Comparison of ENCODE assay signal across 34 mouse cellular contexts in the genomic region with DNA sequence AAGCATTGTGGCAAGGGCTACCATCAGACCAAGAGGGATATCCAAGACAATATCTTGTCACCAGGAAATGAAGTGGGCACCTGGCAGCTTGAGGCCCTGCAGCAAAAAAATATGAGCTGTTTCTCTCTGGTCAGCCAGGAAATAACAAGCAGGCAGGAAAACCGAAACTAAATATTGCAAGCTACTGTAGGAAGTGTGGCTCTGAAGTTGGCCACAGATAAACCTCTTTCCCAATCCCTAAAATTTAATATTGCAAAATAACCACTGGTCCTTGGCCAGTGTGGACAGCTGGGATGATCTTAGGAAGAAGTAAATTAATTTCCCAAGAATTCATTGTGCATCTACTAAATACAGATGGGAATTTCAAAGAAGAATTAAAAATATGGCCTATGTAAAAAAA. TPM values are rescaled to one million over a fixed set of nuclear protein-coding genes. Genes with fewer than 3 reads are reported as not detected.
DNase-seq lines count a peak whose midpoint lies in the region; ATAC-seq and TF ChIP-seq lines count a peak whose summit lies in the region.
"Had no signal": no experiment of that assay in that cellular context is flagged by ENCODE, and none has a peak within 500 bp of the region (broad histone marks: within the 10 kb centered on the region; RNA-seq: fewer than 3 reads in every experiment).

No protein-coding gene starts in this region.

- H3K4me2 ChIP-seq in forebrain, postnatal 0 days (ENCODE audit: low read depth) = no peak overlapping the region
- H3K4me2 ChIP-seq: forebrain, embryonic 13.5 days; limb, embryonic 13.5 days; midbrain, embryonic 12.5 days had no signal

- H3K9me3 ChIP-seq in megakaryocyte, embryonic 14.5 days = no peaks in the 10 kb centered on the region
- H3K9me3 ChIP-seq in forebrain, postnatal 0 days (ENCODE audit: low read length) = no peaks in the 10 kb centered on the region
- H3K9me3 ChIP-seq: forebrain, embryonic 13.5 days; hindbrain, embryonic 10.5 days; limb, embryonic 13.5 days; midbrain, embryonic 12.5 days had no signal

- 91% methylated on average over 1 of the region's 1 CpGs for WGBS in forebrain, postnatal 0 days

- no peaks in the 10 kb centered on the region for H3K36me3 ChIP-seq in megakaryocyte, embryonic 14.5 days (replicated peaks; ENCODE audit: low read length)
- no peaks in the 10 kb centered on the region for H3K36me3 ChIP-seq in forebrain, postnatal 0 days (ENCODE audit: insufficient read depth)
- H3K36me3 ChIP-seq: hindbrain, embryonic 10.5 days; limb, embryonic 13.5 days; midbrain, embryonic 12.5 days had no signal

- no peak for TF ChIP-seq CTCF in forebrain, postnatal 0 days (IDR thresholded peaks at IDR 0.05; ENCODE audit: low read depth)

- peak; percentile 15 to 37 for DNase-seq in heart, adult 18-20 months
- no peak for DNase-seq in heart, postnatal 4 days
- peak; percentile 8 to 9 for DNase-seq in kidney, postnatal 36 days
- DNase-seq in kidney, adult 8-10 months = no peak
- peak; percentile 65 for DNase-seq in skeletal muscle tissue, adult 2 months (ENCODE audit: low read depth, low spot score)
- DNase-seq in forebrain, postnatal 0 days = no peak
- DNase-seq: adrenal gland, postnatal 14 days; cerebellum, adult 8-10 months; cerebellum, postnatal 36 days; gastrocnemius, postnatal 10 days; kidney, postnatal 10 days; right cerebral cortex, postnatal 25 days had no signal

- H3K27ac ChIP-seq in forebrain, postnatal 0 days (ENCODE audit: low read depth, low read length) = no peak overlapping the region
- H3K27ac ChIP-seq: forebrain, embryonic 13.5 days; hindbrain, embryonic 10.5 days; limb, embryonic 13.5 days; liver, embryonic 14.5 days; macrophage; midbrain, embryonic 12.5 days had no signal

- H3K4me1 ChIP-seq in megakaryocyte, embryonic 14.5 days = peaks cover 43% of the 10 kb centered on the region
- H3K4me1 ChIP-seq in forebrain, postnatal 0 days (ENCODE audit: insufficient read depth) = no peaks in the 10 kb centered on the region
- H3K4me1 ChIP-seq: forebrain, embryonic 13.5 days; hindbrain, embryonic 10.5 days; limb, embryonic 13.5 days; midbrain, embryonic 12.5 days had no signal

- H3K9ac ChIP-seq in forebrain, postnatal 0 days = no peak overlapping the region
- H3K9ac ChIP-seq: forebrain, embryonic 13.5 days; limb, embryonic 13.5 days; liver, embryonic 14.5 days; midbrain, embryonic 12.5 days had no signal

- H3K4me3 ChIP-seq in megakaryocyte, embryonic 14.5 days (replicated peaks) = peak overlapping the region; percentile 64
- H3K4me3 ChIP-seq in forebrain, postnatal 0 days (ENCODE audit: low read depth, low read length) = no peak overlapping the region
- H3K4me3 ChIP-seq: forebrain, embryonic 13.5 days; hindbrain, embryonic 10.5 days; limb, embryonic 13.5 days; midbrain, embryonic 12.5 days had no signal

- peaks cover 2% of the 10 kb centered on the region for H3K27me3 ChIP-seq in megakaryocyte, embryonic 14.5 days (replicated peaks)
- no peaks in the 10 kb centered on the region for H3K27me3 ChIP-seq in forebrain, postnatal 0 days (ENCODE audit: insufficient read depth, low read length)
- H3K27me3 ChIP-seq: forebrain, embryonic 13.5 days; limb, embryonic 13.5 days; midbrain, embryonic 12.5 days had no signal

- ATAC-seq in megakaryocyte, adult 5-6 weeks (ENCODE audit: poor library complexity, severe bottlenecking) = no peak
- no peak for ATAC-seq in forebrain, postnatal 0 days
- ATAC-seq: forebrain, embryonic 13.5 days; hindbrain, embryonic 16.5 days; intestine, postnatal 0 days had no signal

RNA-seq across cellular contexts. Expression of a gene that starts 4.5 kb away (rescaled TPM):
- under 1 TPM; 0.22 to 0.44 TPM for total RNA-seq in heart, adult 18-20 months (2021)
- total RNA-seq in heart, postnatal 4 days (2021) = under 1 TPM; 0.14 TPM
- polyA plus RNA-seq in megakaryocyte, embryonic 14.5 days (2012; ENCODE audit: insufficient read depth, low replicate concordance) = not detected in 2 replicates
- not detected in 2 replicates for total RNA-seq in megakaryocyte, adult 5-6 weeks (2015)
- not detected in 2 replicates for total RNA-seq in megakaryocyte, adult 5-6 weeks (2017)
- total RNA-seq in forebrain, postnatal 0 days (2014; rRNA removed) = 0.23 TPM in 1 of 2 replicates, not detected in the other
- 0.14 TPM in 1 of 2 replicates, not detected in the other for polyA plus RNA-seq in forebrain, postnatal 0 days (2015; fragmentation: Nextera tagmentation; extraction: Ambion mirVana)
- total RNA-seq: MEL; monocyte, adult 5-6 weeks had no signal
- polyA plus RNA-seq: C2C12; embryonic facial prominence, embryonic 14.5 days; heart, embryonic 16.5 days; limb, embryonic 13.5 days; macrophage; spleen, adult 2 months had no signal

RNA-seq across cellular contexts. Expression of a gene that starts 20.0 kb away (rescaled TPM):
- total RNA-seq in heart, adult 18-20 months (2021) = not detected
- total RNA-seq in heart, postnatal 4 days (2021) = not detected
- not detected in 2 replicates for polyA plus RNA-seq in megakaryocyte, embryonic 14.5 days (2012; ENCODE audit: insufficient read depth, low replicate concordance)
- not detected in 2 replicates for total RNA-seq in megakaryocyte, adult 5-6 weeks (2015)
- not detected in 2 replicates for total RNA-seq in megakaryocyte, adult 5-6 weeks (2017)
- total RNA-seq in forebrain, postnatal 0 days (2014; rRNA removed) = not detected in 2 replicates
- polyA plus RNA-seq in forebrain, postnatal 0 days (2015; fragmentation: Nextera tagmentation; extraction: Ambion mirVana) = 0.16 TPM in 1 of 2 replicates, not detected in the other
- total RNA-seq: adrenal gland, postnatal 14 days; heart, adult 8-10 months; left cerebral cortex, postnatal 14 days; MEL; monocyte, adult 5-6 weeks had no signal
- polyA plus RNA-seq: brain, embryonic 14.5 days; C2C12; embryonic facial prominence, embryonic 14.5 days; forebrain, embryonic 13.5 days; frontal cortex, adult 2 months; hindbrain, embryonic 10.5 days; hindbrain, embryonic 16.5 days; limb, embryonic 13.5 days; macrophage; midbrain, embryonic 12.5 days; neural tube, embryonic 11.5 days; testis, adult 2 months had no signal

Comparison
In these comparisons a context has a peak if more than half of its experiments do, and no peak if none do; other contexts are left out.
1. DNase-seq: peak in heart, adult 18-20 months (2 of 2), kidney, postnatal 36 days (2 of 2) and skeletal muscle tissue, adult 2 months (single experiment); none in heart, postnatal 4 days (single experiment), kidney, adult 8-10 months (0 of 2) and forebrain, postnatal 0 days (single experiment).